Mouse (Mus musculus): ENCODE data around the gene Ercc8. TPM values are rescaled to one million over a fixed set of nuclear protein-coding genes. Genes with fewer than 3 reads are reported as not detected.

The Ercc8 gene
- polyA plus RNA-seq, 1 experiment from 2014 or later, result 31.8 TPM

- Histone ChIP-seq H3K9ac (replicated peaks) (no peak overlapping the region), H3K27me3 (replicated peaks) (no peaks in the 10 kb centered on the region), H3K27ac (replicated peaks) (no peak overlapping the region), H3K4me3 (replicated peaks) (no peak overlapping the region), H3K9me3 (replicated peaks) (no peaks in the 10 kb centered on the region), H3K4me2 (no peak overlapping the region), H3K4me1 (no peaks in the 10 kb centered on the region), H3K36me3 (peaks cover 22% of the 10 kb centered on the region; the same call in 1 of the 2 replicates)
- ATAC-seq (ENCODE audit: low FRiP score), result no peak
- WGBS, result 92% methylated on average over 6 of the region's 6 CpGs
Measured at GRCm38 (mm10) chr13:108195474-108195873, 36.9 kb downstream of the Ercc8 start.

GRCm38 (mm10) chr13:108204857-108205256 is 46.3 kb downstream of the Ercc8 start:
- Histone ChIP-seq H3K4me3 (replicated peaks) (no peak overlapping the region), H3K9me3 (replicated peaks) (no peaks in the 10 kb centered on the region), H3K4me1 (no peaks in the 10 kb centered on the region), H3K4me2 (no peak overlapping the region), H3K27ac (replicated peaks) (no peak overlapping the region), H3K27me3 (replicated peaks) (no peaks in the 10 kb centered on the region), H3K36me3 (no peaks in the 10 kb centered on the region), H3K9ac (replicated peaks) (no peak overlapping the region)
- 92% methylated on average over 3 of the region's 3 CpGs for WGBS
- ATAC-seq (ENCODE audit: low FRiP score), result no peak

GRCm38 (mm10) chr13:108207447-108207846 is 48.9 kb downstream of the Ercc8 start:
- H3K4me3 ChIP-seq (replicated peaks), result no peak overlapping the region
- ATAC-seq (ENCODE audit: low FRiP score), result no peak
- H3K27ac ChIP-seq (replicated peaks), result no peak overlapping the region
- 93% methylated on average over 2 of the region's 2 CpGs for WGBS
- no peak overlapping the region for H3K9ac ChIP-seq (replicated peaks)
- no peaks in the 10 kb centered on the region for H3K36me3 ChIP-seq
- peaks cover 2% of the 10 kb centered on the region; the same call in 1 of the 2 replicates for H3K27me3 ChIP-seq (replicated peaks)
- no peak overlapping the region for H3K4me2 ChIP-seq
- no peaks in the 10 kb centered on the region for H3K9me3 ChIP-seq (replicated peaks)
- H3K4me1 ChIP-seq, result no peaks in the 10 kb centered on the region

- Histone ChIP-seq H3K27me3 (replicated peaks) (peaks cover 5% of the 10 kb centered on the region), H3K4me3 (replicated peaks) (no peak overlapping the region), H3K36me3 (no peaks in the 10 kb centered on the region), H3K4me1 (no peaks in the 10 kb centered on the region), H3K4me2 (no peak overlapping the region), H3K27ac (replicated peaks) (no peak overlapping the region), H3K9me3 (replicated peaks) (no peaks in the 10 kb centered on the region), H3K9ac (replicated peaks) (no peak overlapping the region)
- ATAC-seq (ENCODE audit: low FRiP score), result no peak
- 67% methylated on average over 5 of the region's 5 CpGs for WGBS
Measured at GRCm38 (mm10) chr13:108208090-108208489, 49.6 kb downstream of the Ercc8 start.

GRCm38 (mm10) chr13:108210960-108211359 is 52.4 kb downstream of the Ercc8 start:
- Histone ChIP-seq H3K4me3 (replicated peaks) (no peak overlapping the region), H3K4me2 (no peak overlapping the region), H3K9me3 (replicated peaks) (no peaks in the 10 kb centered on the region), H3K9ac (replicated peaks) (no peak overlapping the region), H3K4me1 (0 out of 2 replicates have a peak, but pooled peaks cover 8% of the 10 kb centered on the region), H3K27me3 (replicated peaks) (peaks cover 23% of the 10 kb centered on the region), H3K27ac (replicated peaks) (no peak overlapping the region), H3K36me3 (no peaks in the 10 kb centered on the region)
- 92% methylated on average over 8 of the region's 8 CpGs for WGBS
- no peak for ATAC-seq (ENCODE audit: low FRiP score)

GRCm38 (mm10) chr13:108212397-108213018 is 54.0 kb downstream of the Ercc8 start:
- Histone ChIP-seq H3K36me3 (no peaks in the 10 kb centered on the region), H3K27ac (replicated peaks) (no peak overlapping the region), H3K4me3 (replicated peaks) (no peak overlapping the region), H3K4me2 (no peak overlapping the region), H3K9ac (replicated peaks) (no peak overlapping the region), H3K27me3 (replicated peaks) (peaks cover 29% of the 10 kb centered on the region), H3K9me3 (replicated peaks) (no peaks in the 10 kb centered on the region), H3K4me1 (0 out of 2 replicates have a peak, but pooled peaks cover 8% of the 10 kb centered on the region)
- ATAC-seq (ENCODE audit: low FRiP score), result no peak
- 41% methylated on average over 5 of the region's 5 CpGs for WGBS

GRCm38 (mm10) chr13:108214081-108214484 is 55.6 kb downstream of the Ercc8 start, which contains the start of gene Elovl7:
Gene Elovl7, plus strand, starts transcription at chr13:108214404.
- Histone ChIP-seq H3K9ac (replicated peaks) (peak within 1 kb of the TSS; percentile 64), H3K36me3 (no peaks in the 10 kb centered on the region), H3K4me2 (peak within 1 kb of the TSS; percentile 100), H3K27me3 (replicated peaks) (peaks cover 32% of the 10 kb centered on the region), H3K27ac (replicated peaks) (no peak within 1 kb of the TSS), H3K4me1 (0 out of 2 replicates have a peak, but pooled peaks cover 8% of the 10 kb centered on the region), H3K4me3 (replicated peaks) (peak within 1 kb of the TSS; percentile 73), H3K9me3 (replicated peaks) (no peaks in the 10 kb centered on the region)
- WGBS, result under 1% methylated on average over 35 of the region's 40 CpGs
- peak; percentile 94 for ATAC-seq (ENCODE audit: low FRiP score)

- Histone ChIP-seq H3K4me3 (replicated peaks) (peak overlapping the region; percentile 73), H3K36me3 (no peaks in the 10 kb centered on the region), H3K4me2 (peak overlapping the region; percentile 100), H3K27me3 (replicated peaks) (peaks cover 32% of the 10 kb centered on the region), H3K27ac (replicated peaks) (no peak overlapping the region), H3K9ac (replicated peaks) (peak overlapping the region; percentile 64), H3K9me3 (replicated peaks) (no peaks in the 10 kb centered on the region), H3K4me1 (0 out of 2 replicates have a peak, but pooled peaks cover 8% of the 10 kb centered on the region)
- peak; percentile 77 for ATAC-seq (ENCODE audit: low FRiP score)
- under 1% methylated on average over 48 of the region's 50 CpGs for WGBS
Measured at GRCm38 (mm10) chr13:108214485-108215107, 56.1 kb downstream of the Ercc8 start.

- peak overlapping the region; percentile 100 for H3K4me2 ChIP-seq
- peak overlapping the region; percentile 73 for H3K4me3 ChIP-seq (replicated peaks)
- WGBS, result 5% methylated on average over 12 of the region's 12 CpGs
- H3K4me1 ChIP-seq, result 0 out of 2 replicates have a peak, but pooled peaks cover 8% of the 10 kb centered on the region
- no peaks in the 10 kb centered on the region for H3K9me3 ChIP-seq (replicated peaks)
- no peaks in the 10 kb centered on the region for H3K36me3 ChIP-seq
- no peak for ATAC-seq (ENCODE audit: low FRiP score)
- H3K27me3 ChIP-seq (replicated peaks), result peaks cover 32% of the 10 kb centered on the region
- H3K27ac ChIP-seq (replicated peaks), result no peak overlapping the region
- H3K9ac ChIP-seq (replicated peaks), result peak overlapping the region; percentile 64; the same call in 1 of the 2 replicates
Measured at GRCm38 (mm10) chr13:108215231-108215780, 56.8 kb downstream of the Ercc8 start.

- Histone ChIP-seq H3K9me3 (replicated peaks) (no peaks in the 10 kb centered on the region), H3K27me3 (replicated peaks) (peaks cover 16% of the 10 kb centered on the region), H3K9ac (replicated peaks) (no peak overlapping the region), H3K27ac (replicated peaks) (no peak overlapping the region), H3K4me3 (replicated peaks) (no peak overlapping the region), H3K36me3 (no peaks in the 10 kb centered on the region), H3K4me1 (0 out of 2 replicates have a peak, but pooled peaks cover 4% of the 10 kb centered on the region), H3K4me2 (no peak overlapping the region)
- WGBS, result 75% methylated on average over 7 of the region's 7 CpGs
- no peak for ATAC-seq (ENCODE audit: low FRiP score)
Measured at GRCm38 (mm10) chr13:108219773-108220172, 61.2 kb downstream of the Ercc8 start.

GRCm38 (mm10) chr13:108229191-108229590 is 70.7 kb downstream of the Ercc8 start:
- Histone ChIP-seq H3K9me3 (replicated peaks) (no peaks in the 10 kb centered on the region), H3K4me3 (replicated peaks) (no peak overlapping the region), H3K27ac (replicated peaks) (no peak overlapping the region), H3K4me2 (no peak overlapping the region), H3K4me1 (no peaks in the 10 kb centered on the region), H3K9ac (replicated peaks) (no peak overlapping the region), H3K36me3 (no peaks in the 10 kb centered on the region), H3K27me3 (replicated peaks) (no peaks in the 10 kb centered on the region)
- no peak for ATAC-seq (ENCODE audit: low FRiP score)
- 80% methylated on average over 3 of the region's 3 CpGs for WGBS

Measured in neural tube, embryonic 15.5 days (tissue).